Mouse (Mus musculus) forebrain, embryonic 15.5 days (tissue): ENCODE measurements around the gene Zfp64. TPM values are rescaled to one million over a fixed set of nuclear protein-coding genes. Genes with fewer than 3 reads are reported as not detected.

Experiments
- ATAC-seq: fragments of 200-750 bp; cut with Nextera tagmentation; replicated peaks from 2 replicates; pipeline ENCODE4 v1.8.0; 2017; ENCODE audit warnings: mild to moderate bottlenecking, moderate TSS enrichment, moderate library complexity
- H3K27ac ChIP-seq: fragments of 300-500 bp; sonication (generic); replicated peaks from 2 replicates; pipeline ENCODE4 v1.5.1; 2015; ENCODE audit warnings: mild to moderate bottlenecking, inconsistent platforms
- H3K27me3 ChIP-seq: fragments of 300-500 bp; sonication (generic); 2 replicates; pipeline ENCODE4 v1.6.1; 2015; ENCODE audit warnings: inconsistent platforms
- H3K36me3 ChIP-seq: fragments of 300-500 bp; sonication (generic); 2 replicates; pipeline ENCODE4 v1.6.1; 2015; ENCODE audit warnings: mild to moderate bottlenecking, inconsistent platforms
- H3K4me1 ChIP-seq: fragments of 300-500 bp; sonication (generic); 2 replicates; pipeline ENCODE4 v1.6.1; 2015; ENCODE audit warnings: inconsistent platforms
- H3K4me2 ChIP-seq: fragments of 300-500 bp; sonication (generic); replicated peaks from 2 replicates; pipeline ENCODE4 v1.6.1; 2015; ENCODE audit warnings: mild to moderate bottlenecking, inconsistent platforms
- H3K4me3 ChIP-seq: fragments of 300-500 bp; sonication (generic); 2 replicates; pipeline ENCODE4 v1.5.1; 2015; ENCODE audit warnings: mild to moderate bottlenecking, inconsistent platforms
- H3K9ac ChIP-seq: fragments of 300-500 bp; sonication (generic); replicated peaks from 2 replicates; pipeline ENCODE4 v1.6.1; 2015; ENCODE audit warnings: mild to moderate bottlenecking, inconsistent platforms
- H3K9me3 ChIP-seq: fragments of 300-500 bp; sonication (generic); 2 replicates; pipeline ENCODE4 v1.6.1; 2016; ENCODE audit warnings: inconsistent platforms
- WGBS: fragments of 180-500 bp; shearing (Covaris S2); methylation state at CpG from one replicate; pipeline ENCODE4 v1.1.7; 2015; ENCODE audit warnings: mixed read lengths; 5-methylcytosine and 5-hydroxymethylcytosine counted together
- polyA plus RNA-seq: library from polyadenylated mRNA; unstranded; fragments of >200 nt; fragmentation: Nextera tagmentation; extraction: Ambion mirVana; gene quantifications from 2 replicates; pipeline ENCODE4 v1.2.1, GENCODE M21; 2015

The Zfp64 gene
- polyA plus RNA-seq, 1 experiment from 2014 or later: 30.5 TPM

DNA sequence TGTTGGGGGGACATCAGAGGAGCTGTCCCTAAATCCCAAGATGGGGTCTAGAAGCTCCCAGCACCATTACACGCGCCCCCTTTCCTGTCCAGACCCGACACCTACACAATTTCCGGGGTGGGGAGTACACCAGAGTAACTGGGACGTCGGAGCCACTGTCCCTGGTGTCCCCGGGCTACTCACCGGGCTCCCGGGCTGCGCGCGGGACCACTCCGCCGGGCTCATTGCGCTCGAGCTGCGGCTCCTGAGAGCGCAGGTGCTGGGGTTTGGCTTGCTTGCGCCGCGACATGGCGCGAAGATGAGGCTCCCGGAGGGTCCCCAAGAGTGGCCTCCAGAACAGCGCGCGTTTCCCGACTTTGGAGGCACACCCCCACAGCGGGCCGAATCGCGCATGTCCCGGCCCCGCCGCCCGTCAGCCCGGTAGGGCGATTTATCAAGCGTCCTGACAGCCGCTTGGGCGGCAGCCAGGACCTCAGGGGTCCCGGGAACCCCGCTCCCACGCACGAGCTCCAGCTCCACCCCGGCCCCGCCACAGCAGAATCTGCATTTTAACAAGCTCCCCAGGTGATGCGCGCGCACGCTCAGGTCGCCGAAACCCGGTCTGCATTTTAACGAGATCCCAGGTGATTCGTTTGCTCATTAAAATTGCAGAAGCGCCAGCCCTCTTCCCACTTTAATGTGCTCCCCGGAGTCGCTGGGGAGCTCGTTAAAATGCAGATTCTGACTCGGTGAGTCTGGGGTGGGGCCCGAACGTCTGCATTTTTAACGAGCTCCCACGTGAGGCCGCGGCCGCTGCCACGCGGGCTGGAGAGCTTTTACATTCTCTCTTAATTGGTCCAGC lies 43.1 kb downstream of the Zfp64 start:
- no peak overlapping the region for H3K27ac ChIP-seq
- H3K27me3 ChIP-seq: peaks cover 43% of the 10 kb centered on the region

GRCm38 (mm10) chr2:168911527-168911926 lies 43.9 kb downstream of the Zfp64 start:
- peak overlapping the region; percentile 51 for H3K4me3 ChIP-seq
- H3K27ac ChIP-seq: no peak overlapping the region
- H3K4me1 ChIP-seq: peaks cover 23% of the 10 kb centered on the region
- H3K9ac ChIP-seq: 0 out of 2 replicates have a peak overlapping the region, but pooled peaks have one; percentile 43
- H3K4me2 ChIP-seq: peak overlapping the region; percentile 95
- WGBS: 2% methylated on average over 19 of the region's 19 CpGs
- peaks cover 43% of the 10 kb centered on the region for H3K27me3 ChIP-seq
- no peak for ATAC-seq
- no peaks in the 10 kb centered on the region for H3K36me3 ChIP-seq
- H3K9me3 ChIP-seq: no peaks in the 10 kb centered on the region

More for the DNA sequence above, 43.1 kb downstream of the Zfp64 start:
- Histone ChIP-seq H3K4me1 (peaks cover 23% of the 10 kb centered on the region), H3K9me3 (no peaks in the 10 kb centered on the region), H3K36me3 (no peaks in the 10 kb centered on the region), H3K4me2 (peak overlapping the region; percentile 95), H3K4me3 (peak overlapping the region; percentile 51), H3K9ac (peak overlapping the region; percentile 43)
- under 1% methylated on average over 70 of the region's 70 CpGs for WGBS
- peak; percentile 66 for ATAC-seq

GRCm38 (mm10) chr2:168906022-168906421 lies 49.4 kb downstream of the Zfp64 start:
- Histone ChIP-seq H3K27ac (no peak overlapping the region; the same call in 1 of the 2 replicates), H3K9me3 (no peaks in the 10 kb centered on the region), H3K36me3 (no peaks in the 10 kb centered on the region), H3K4me1 (peaks cover 12% of the 10 kb centered on the region; the same call in 1 of the 2 replicates), H3K9ac (no peak overlapping the region), H3K27me3 (peaks cover 16% of the 10 kb centered on the region), H3K4me3 (no peak overlapping the region), H3K4me2 (no peak overlapping the region)
- 47% methylated on average over 11 of the region's 11 CpGs for WGBS
- no peak for ATAC-seq

DNA sequence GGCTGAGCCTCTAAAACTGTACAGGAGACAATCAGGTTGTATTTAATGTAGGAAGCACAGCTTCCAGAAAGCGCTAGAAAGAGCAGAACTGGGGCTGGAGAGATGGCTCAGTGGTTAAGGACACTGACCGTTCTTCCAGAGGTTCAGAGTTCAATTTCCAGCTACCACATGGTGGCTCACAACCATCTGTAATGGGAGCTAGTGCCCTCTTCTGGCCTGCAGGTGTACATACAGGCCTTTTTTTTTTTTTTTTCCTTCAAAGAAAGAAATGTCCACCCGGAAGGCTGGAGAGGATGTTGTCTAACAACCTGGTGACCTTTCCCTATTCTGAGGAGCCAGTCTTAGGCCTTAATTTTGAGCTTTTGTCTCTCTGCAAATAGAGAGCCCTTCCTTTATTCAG lies 50.5 kb downstream of the Zfp64 start:
- H3K4me2 ChIP-seq: no peak overlapping the region
- no peak overlapping the region for H3K9ac ChIP-seq
- H3K4me3 ChIP-seq: no peak overlapping the region
- no peak overlapping the region for H3K27ac ChIP-seq
- H3K36me3 ChIP-seq: no peaks in the 10 kb centered on the region
- H3K27me3 ChIP-seq: peaks cover 6% of the 10 kb centered on the region; the same call in 1 of the 2 replicates
- peaks cover 12% of the 10 kb centered on the region; the same call in 1 of the 2 replicates for H3K4me1 ChIP-seq
- H3K9me3 ChIP-seq: no peaks in the 10 kb centered on the region
- 75% methylated on average over 3 of the region's 3 CpGs for WGBS
- no peak for ATAC-seq

GRCm38 (mm10) chr2:168904188-168904587 lies 51.2 kb downstream of the Zfp64 start:
- Histone ChIP-seq H3K4me2 (no peak overlapping the region), H3K36me3 (no peaks in the 10 kb centered on the region), H3K27ac (no peak overlapping the region), H3K4me3 (no peak overlapping the region), H3K27me3 (no peaks in the 10 kb centered on the region), H3K4me1 (peaks cover 12% of the 10 kb centered on the region; the same call in 1 of the 2 replicates), H3K9ac (no peak overlapping the region), H3K9me3 (no peaks in the 10 kb centered on the region)
- ATAC-seq: no peak
- WGBS: 14% methylated on average over 9 of the region's 9 CpGs

DNA sequence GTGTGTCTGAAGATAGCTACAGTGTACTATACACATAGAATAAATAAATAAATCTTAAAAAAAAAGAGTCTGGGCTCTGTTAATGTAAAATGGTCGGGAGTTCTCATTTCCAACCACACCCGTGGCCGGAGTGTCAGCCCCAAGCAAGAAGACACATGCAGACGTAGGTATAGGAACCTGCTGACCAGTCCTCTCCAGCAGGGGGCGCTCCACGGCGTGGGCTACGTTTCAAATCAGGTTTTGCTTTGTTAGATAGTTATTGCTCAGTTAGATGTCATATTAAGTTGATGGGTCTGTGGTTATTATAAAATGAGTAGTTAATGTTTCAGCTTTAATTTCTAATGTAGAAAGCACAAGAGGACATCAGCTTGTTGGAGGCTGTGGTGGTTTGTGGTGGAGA lies 52.8 kb downstream of the Zfp64 start:
- 26% methylated on average over 8 of the region's 8 CpGs for WGBS
- no peaks in the 10 kb centered on the region for H3K36me3 ChIP-seq
- H3K9ac ChIP-seq: no peak overlapping the region
- H3K4me2 ChIP-seq: no peak overlapping the region
- H3K27me3 ChIP-seq: no peaks in the 10 kb centered on the region
- peaks cover 12% of the 10 kb centered on the region; the same call in 1 of the 2 replicates for H3K4me1 ChIP-seq
- H3K4me3 ChIP-seq: no peak overlapping the region
- H3K9me3 ChIP-seq: no peaks in the 10 kb centered on the region
- no peak for ATAC-seq
- no peak overlapping the region for H3K27ac ChIP-seq

- 90% methylated on average over 7 of the region's 7 CpGs for WGBS
- H3K27me3 ChIP-seq: no peaks in the 10 kb centered on the region
- H3K4me1 ChIP-seq: no peaks in the 10 kb centered on the region
- no peaks in the 10 kb centered on the region for H3K36me3 ChIP-seq
- no peak for ATAC-seq
- no peak overlapping the region for H3K9ac ChIP-seq
- H3K4me3 ChIP-seq: no peak overlapping the region
- no peaks in the 10 kb centered on the region for H3K9me3 ChIP-seq
- no peak overlapping the region for H3K4me2 ChIP-seq
- H3K27ac ChIP-seq: no peak overlapping the region
Measured at GRCm38 (mm10) chr2:168897906-168898305, 57.5 kb downstream of the Zfp64 start.

DNA sequence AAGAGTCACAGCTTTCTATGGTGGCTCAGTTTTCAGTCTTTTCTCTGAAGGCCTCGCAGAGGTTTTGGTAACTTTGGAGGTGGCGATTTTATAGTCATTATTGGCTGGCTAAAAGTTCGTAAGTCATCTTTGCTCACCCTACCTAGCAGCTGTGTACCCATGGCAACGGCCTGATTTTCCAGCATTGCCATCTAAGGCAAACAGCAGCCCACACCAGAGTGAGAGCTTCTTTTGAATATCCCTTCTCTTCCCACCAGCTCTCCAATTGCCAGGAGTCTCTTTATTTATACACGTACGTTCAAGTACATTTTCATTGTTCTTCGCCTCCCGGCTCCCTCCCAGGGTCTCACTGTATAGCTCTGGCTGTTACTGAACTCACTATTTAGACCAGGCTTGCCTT lies 59.9 kb downstream of the Zfp64 start:
- H3K27me3 ChIP-seq: no peaks in the 10 kb centered on the region
- no peaks in the 10 kb centered on the region for H3K4me1 ChIP-seq
- no peak overlapping the region for H3K27ac ChIP-seq
- WGBS: 83% methylated on average over 8 of the region's 8 CpGs
- H3K9ac ChIP-seq: no peak overlapping the region
- H3K4me3 ChIP-seq: no peak overlapping the region
- H3K9me3 ChIP-seq: no peaks in the 10 kb centered on the region
- no peak for ATAC-seq
- no peak overlapping the region for H3K4me2 ChIP-seq
- H3K36me3 ChIP-seq: no peaks in the 10 kb centered on the region

- H3K27me3 ChIP-seq: no peaks in the 10 kb centered on the region
- WGBS: 95% methylated on average over 7 of the region's 7 CpGs
- no peaks in the 10 kb centered on the region for H3K36me3 ChIP-seq
- no peak overlapping the region for H3K4me3 ChIP-seq
- no peak for ATAC-seq
- H3K27ac ChIP-seq: no peak overlapping the region
- no peaks in the 10 kb centered on the region for H3K4me1 ChIP-seq
- no peak overlapping the region for H3K4me2 ChIP-seq
- H3K9me3 ChIP-seq: no peaks in the 10 kb centered on the region
- H3K9ac ChIP-seq: no peak overlapping the region
Measured at GRCm38 (mm10) chr2:168894738-168895137, 60.6 kb downstream of the Zfp64 start.

DNA sequence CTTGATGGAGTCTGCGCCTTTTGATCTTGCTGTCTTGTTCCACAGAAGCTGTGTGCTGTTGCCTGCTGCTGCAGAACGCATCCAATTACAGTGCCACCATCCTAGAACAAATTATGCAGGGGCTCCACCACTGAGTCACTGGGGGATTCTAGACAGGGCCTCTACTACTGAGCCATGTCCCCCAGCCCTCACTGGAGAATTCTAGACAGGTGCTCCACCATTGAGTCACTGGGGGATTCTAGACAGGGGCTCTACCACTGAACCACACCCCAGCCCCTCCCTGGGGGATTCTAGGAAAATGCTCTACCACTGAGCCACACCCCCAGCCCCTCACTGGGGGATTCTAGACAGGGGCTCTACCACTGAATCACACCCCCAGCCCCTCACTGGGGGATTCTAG lies 63.3 kb downstream of the Zfp64 start:
- Histone ChIP-seq H3K4me1 (no peaks in the 10 kb centered on the region), H3K4me3 (no peak overlapping the region), H3K4me2 (no peak overlapping the region), H3K9me3 (no peaks in the 10 kb centered on the region), H3K36me3 (no peaks in the 10 kb centered on the region), H3K27me3 (no peaks in the 10 kb centered on the region), H3K9ac (no peak overlapping the region), H3K27ac (no peak overlapping the region)
- 70% methylated on average over 2 of the region's 2 CpGs for WGBS
- no peak for ATAC-seq

GRCm38 (mm10) chr2:168884641-168885040 lies 70.7 kb downstream of the Zfp64 start:
- 82% methylated on average over 8 of the region's 8 CpGs for WGBS

DNA sequence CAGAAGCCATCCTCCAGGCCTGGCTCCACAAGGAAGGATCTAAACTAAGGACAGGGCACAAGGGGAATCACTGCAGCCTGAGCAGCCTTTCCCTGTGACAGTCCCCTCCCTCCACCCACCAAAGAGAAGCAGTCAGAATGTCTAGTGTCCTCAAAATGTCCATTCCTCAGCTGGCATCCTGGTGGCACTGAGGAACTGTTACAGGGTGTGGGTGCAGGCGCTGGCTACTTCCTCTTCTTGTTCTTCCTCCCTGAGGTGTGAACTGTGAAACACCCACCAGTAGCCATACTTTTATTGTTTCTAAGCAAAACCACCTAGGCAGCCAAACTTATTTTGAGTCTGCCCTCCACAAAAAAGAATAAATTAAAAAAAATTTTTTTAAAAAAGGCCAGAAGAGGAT lies 72.4 kb downstream of the Zfp64 start:
- 92% methylated on average over 1 of the region's 1 CpGs for WGBS
- no peaks in the 10 kb centered on the region for H3K4me1 ChIP-seq
- no peak overlapping the region for H3K4me2 ChIP-seq
- H3K27me3 ChIP-seq: no peaks in the 10 kb centered on the region
- no peak overlapping the region for H3K4me3 ChIP-seq
- no peaks in the 10 kb centered on the region for H3K9me3 ChIP-seq
- ATAC-seq: no peak
- no peak overlapping the region for H3K27ac ChIP-seq
- no peaks in the 10 kb centered on the region for H3K36me3 ChIP-seq
- H3K9ac ChIP-seq: no peak overlapping the region

More at GRCm38 (mm10) chr2:168884641-168885040, 70.7 kb downstream of the Zfp64 start:
- H3K4me3 ChIP-seq: no peak overlapping the region
- no peak overlapping the region for H3K27ac ChIP-seq
- H3K9ac ChIP-seq: no peak overlapping the region
- no peaks in the 10 kb centered on the region for H3K36me3 ChIP-seq
- H3K4me2 ChIP-seq: no peak overlapping the region
- no peak for ATAC-seq
- H3K9me3 ChIP-seq: no peaks in the 10 kb centered on the region
- no peaks in the 10 kb centered on the region for H3K4me1 ChIP-seq
- H3K27me3 ChIP-seq: no peaks in the 10 kb centered on the region
